Mouse (Mus musculus): ENCODE results near the gene Olfr768.

DNA sequence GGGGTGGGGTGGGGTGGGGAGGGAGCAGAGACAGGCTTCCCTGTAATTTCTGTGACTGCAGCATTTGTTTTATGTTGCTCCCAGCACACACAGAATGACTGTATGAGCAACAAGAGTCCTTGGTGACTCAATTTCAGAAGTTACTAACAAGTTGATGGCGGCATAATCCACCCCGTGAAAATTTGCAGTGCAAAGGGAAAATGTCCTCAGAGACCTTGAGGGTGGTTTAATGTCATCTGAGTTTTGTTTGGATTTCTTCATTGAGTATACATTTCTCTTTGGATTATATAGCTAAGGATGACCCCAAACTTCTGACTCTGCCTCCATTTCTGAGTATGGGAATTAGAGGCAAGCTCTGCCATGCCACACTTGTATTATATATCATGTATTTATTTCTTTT lies 18.6 kb upstream of the Olfr768 start, which contains the start of gene Olfr769:
- TF ChIP-seq CTCF (IDR thresholded peaks at IDR 0.05; ENCODE audit: insufficient read depth, low read length) (no peak), POLR2A (IDR thresholded peaks at IDR 0.05; ENCODE audit: borderline replicate concordance, extremely low read depth, low read depth, low read length) (no peak)
